Mouse (Mus musculus): Measurements from ENCODE around the gene Ppp1ca.

Ppp1ca gene

GRCm38 (mm10) chr19:4191528-4192250 lies at the start of gene Ppp1ca:
TSS of gene Ppp1ca (plus strand) at chr19:4192065.
- peak; percentile 96 for DNase-seq (ENCODE audit: low spot score)

DNA sequence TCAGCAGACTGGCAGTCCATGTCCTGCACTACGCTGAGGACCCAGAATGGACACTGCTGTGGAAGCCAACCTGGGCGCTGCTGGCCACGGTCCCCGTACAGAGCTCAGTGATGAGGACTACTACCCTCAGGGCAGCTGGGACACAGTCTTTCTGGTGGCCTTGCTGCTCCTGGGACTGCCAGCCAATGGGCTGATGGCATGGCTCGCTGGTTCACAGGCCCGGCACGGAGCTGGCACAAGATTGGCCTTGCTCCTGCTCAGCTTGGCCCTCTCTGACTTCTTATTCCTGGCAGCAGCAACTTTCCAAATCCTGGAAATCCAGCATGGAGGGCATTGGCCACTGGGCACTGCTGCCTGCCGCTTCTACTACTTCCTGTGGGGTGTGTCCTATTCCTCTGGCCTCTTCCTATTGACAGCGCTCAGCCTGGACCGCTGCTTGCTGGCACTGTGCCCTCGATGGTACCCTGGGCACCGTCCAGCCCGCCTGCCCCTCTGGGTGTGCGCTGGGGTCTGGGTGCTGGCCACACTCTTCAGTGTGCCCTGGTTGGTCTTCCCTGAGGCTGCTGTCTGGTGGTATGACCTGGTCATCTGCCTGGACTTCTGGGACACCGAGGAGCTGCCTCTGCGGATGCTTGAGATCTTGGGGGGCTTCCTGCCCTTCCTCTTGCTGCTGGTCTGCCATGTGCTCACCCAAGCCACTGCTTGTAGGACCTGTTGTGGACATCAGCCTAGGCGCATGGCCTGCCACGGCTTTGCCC lies 49.3 kb upstream of the Ppp1ca start:
- no peak for DNase-seq (ENCODE audit: low spot score)

DNA sequence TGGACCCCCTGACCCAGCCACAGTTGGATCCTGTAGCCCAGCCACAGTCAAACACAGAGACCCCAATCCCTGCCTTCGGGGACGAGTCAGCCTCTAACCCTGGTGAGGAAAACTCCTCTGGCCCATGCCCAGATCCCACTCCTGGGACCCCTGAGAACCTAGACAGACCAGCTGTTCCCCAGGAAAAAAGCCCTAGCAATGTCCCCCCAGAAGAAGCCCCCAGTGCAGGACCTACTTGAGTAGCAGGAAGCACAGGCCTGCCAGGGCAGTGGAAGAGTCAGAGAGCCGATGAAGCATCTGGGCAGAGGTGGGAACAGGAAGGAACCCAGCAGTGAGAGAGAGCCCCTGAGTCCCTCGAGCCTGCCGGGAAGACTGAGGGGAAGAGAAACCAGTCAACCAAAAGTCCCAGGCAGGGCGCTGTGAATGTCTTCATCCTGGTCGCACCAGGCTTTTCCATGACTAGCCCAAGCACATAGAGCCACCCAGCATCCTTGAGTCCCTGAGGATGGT lies 48.1 kb upstream of the Ppp1ca start, which contains the start of gene Cabp4:
Cabp4 (minus strand) TSS at position 275 of the 510 bp plus-strand sequence.
- DNase-seq (ENCODE audit: low spot score) = no peak

- DNase-seq (ENCODE audit: low spot score) = peak; percentile 19
Measured at GRCm38 (mm10) chr19:4144550-4145498, 47.0 kb upstream of the Ppp1ca start.

- no peak for DNase-seq (ENCODE audit: low spot score)
Measured at GRCm38 (mm10) chr19:4145936-4146335, 45.9 kb upstream of the Ppp1ca start.

GRCm38 (mm10) chr19:4146366-4147021 lies 45.4 kb upstream of the Ppp1ca start:
- no peak for DNase-seq (ENCODE audit: low spot score)

- DNase-seq (ENCODE audit: low spot score) = no peak
Measured at GRCm38 (mm10) chr19:4147022-4147405, 44.9 kb upstream of the Ppp1ca start.

GRCm38 (mm10) chr19:4147782-4148490 lies 43.9 kb upstream of the Ppp1ca start:
- DNase-seq (ENCODE audit: low spot score) = no peak

DNA sequence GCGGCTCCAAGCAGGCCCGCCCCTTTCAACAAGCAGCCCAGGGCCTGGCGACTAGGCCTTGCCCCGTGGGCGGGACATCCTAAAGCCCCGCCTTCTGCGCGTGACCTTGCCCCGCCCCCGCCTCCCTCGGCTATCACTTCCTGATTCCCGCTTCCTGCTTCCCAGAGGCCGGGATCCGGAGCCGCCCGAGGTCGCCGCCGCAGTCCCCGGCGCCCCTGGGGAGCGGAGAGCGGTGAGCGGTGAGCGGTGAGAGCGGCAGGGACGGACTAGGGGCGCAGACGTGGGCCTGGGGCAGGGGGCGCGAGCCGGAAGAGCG lies 43.4 kb upstream of the Ppp1ca start, which contains the start of gene Coro1b:
Coro1b (plus strand) TSS at position 129 of the 316 bp plus-strand sequence.
- peak; percentile 90 for DNase-seq (ENCODE audit: low spot score)

- DNase-seq (ENCODE audit: low spot score) = no peak
Measured at GRCm38 (mm10) chr19:4148819-4149218, 43.0 kb upstream of the Ppp1ca start.

- DNase-seq (ENCODE audit: low spot score) = no peak
Measured at GRCm38 (mm10) chr19:4149283-4149682, 42.6 kb upstream of the Ppp1ca start.

DNA sequence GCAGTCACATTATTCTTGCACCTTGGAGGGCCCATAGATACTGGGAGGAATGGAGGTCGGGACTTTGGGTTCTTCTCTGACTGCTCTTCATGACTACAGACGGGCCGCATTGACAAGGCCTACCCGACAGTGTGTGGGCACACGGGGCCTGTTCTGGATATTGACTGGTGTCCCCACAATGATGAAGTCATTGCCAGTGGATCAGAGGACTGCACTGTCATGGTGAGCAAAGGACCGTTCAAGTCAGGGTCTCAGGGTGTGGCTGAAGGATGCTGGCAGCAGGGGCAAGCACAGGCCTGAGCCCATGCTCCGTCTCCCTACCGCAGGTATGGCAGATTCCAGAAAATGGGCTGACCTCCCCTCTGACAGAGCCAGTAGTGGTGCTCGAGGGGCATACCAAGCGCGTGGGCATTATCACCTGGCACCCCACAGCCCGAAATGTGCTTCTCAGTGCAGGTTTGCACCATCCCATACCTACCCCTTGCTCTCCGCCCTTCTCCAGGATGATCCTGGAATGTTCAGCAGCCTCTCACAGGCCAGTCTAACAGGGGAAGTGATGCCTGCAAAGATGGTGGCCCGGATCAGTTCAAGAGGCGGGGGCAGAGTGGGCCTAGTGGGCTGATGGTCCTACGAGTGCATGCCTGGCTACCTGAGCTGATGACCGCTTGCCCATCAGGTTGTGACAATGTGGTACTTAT lies 42.0 kb upstream of the Ppp1ca start:
- DNase-seq (ENCODE audit: low spot score) = no peak

DNA sequence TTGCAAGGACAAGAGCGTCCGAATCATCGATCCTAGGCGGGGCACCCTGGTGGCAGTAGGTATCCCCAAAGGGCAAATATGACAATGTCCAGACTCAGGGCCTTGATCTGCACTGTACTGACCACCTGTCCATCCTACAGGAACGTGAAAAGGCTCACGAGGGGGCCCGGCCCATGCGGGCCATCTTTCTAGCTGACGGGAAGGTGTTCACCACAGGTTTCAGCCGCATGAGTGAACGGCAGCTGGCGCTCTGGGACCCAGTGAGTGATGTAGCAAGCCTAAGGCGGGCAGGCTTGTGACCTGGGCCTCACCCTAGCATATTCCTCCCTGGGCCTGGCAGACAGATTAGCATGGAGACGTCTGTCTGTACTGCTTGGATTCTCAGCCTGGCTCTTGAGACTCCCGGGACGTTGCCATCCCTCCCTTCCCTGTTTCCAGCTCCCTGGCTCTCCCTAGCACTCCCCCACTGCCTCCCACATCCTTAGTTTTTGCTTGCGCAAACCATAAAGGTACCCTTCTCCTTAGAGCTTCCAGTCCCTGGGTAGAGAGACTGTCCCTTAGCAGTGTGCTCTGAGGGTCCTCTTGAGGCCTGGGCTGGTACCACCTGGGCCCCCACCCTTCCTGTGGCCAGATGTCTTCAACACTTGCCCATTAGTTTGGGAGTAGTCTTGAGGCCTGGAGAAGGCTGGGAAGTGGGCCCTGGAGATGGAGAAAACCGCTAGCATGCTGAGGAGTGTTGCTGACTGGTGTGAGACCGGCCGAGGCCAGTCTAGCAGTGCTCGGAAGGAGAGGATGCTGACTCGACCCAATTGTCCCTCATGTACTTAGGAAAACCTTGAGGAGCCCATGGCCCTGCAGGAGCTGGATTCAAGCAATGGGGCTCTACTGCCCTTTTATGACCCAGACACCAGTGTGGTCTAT lies 41.0 kb upstream of the Ppp1ca start:
- DNase-seq (ENCODE audit: low spot score) = no peak

DNA sequence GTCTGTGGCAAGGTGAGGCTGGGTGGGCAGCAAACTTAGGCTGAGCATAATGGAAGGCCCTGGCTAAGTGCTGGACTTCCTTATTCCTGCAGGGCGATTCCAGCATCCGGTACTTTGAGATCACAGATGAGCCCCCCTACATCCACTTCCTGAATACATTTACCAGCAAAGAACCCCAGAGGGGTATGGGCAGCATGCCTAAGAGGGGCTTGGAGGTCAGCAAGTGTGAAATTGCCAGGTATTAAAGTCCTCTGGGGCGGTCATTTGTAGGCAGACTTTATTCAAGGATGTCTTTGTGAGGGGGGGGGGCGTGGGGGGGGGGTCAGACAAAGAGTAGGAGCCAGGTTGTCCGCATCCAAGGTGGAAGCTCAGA lies 40.4 kb upstream of the Ppp1ca start:
- no peak for DNase-seq (ENCODE audit: low spot score)

- no peak for DNase-seq (ENCODE audit: low spot score)
Measured at GRCm38 (mm10) chr19:4151898-4152297, 40.0 kb upstream of the Ppp1ca start.

DNA sequence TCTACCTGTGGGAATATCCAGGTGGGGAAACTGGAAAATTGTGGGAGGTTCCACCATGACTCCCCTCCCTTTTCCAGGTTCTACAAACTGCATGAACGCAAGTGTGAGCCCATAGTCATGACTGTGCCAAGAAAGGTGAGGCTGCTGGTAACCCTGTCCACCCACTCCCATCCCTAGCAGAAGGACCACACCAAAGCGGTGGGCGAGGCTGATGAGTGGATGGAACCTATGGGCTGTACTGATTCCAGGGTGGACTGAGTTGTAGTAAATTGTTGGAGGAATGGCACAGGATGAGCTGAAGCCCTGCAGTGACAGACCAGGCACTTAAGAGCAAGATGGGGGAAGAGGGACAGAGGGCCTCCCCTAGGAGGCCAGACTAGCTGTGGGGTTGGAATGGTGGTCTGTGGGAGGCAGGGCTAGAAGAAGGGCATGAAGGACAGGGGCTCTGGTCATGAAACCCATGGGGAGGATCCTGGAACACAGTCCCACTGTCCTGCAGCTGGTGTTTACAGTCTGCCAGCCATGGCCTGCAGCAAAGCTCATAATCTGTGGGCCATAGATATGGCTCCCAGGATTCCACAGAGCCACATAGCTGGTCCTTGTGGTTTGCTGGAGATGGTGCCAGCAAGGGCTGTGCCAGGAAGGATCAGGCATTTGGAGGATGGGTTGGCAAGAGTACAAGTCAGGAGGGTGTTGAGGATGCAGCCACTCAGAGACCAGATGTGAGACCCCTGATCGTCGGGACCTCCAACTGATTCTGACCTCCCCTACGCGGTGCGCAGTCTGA lies 39.2 kb upstream of the Ppp1ca start:
- DNase-seq (ENCODE audit: low spot score) = no peak

- DNase-seq (ENCODE audit: low spot score) = no peak
Measured at GRCm38 (mm10) chr19:4153232-4153654, 38.6 kb upstream of the Ppp1ca start, which contains the start of gene Ptprcap. TSS of gene Ptprcap (plus strand) at chr19:4153604.

All from T-cell, adult 2 months (primary cell).